Mouse (Mus musculus) olfactory bulb, adult 2 months (tissue): ENCODE results near the gene Iqcc. TPM values are rescaled to one million over a fixed set of nuclear protein-coding genes. Genes with fewer than 3 reads are reported as not detected.

ENCODE experiments used
- H3K27ac ChIP-seq: fragments of 200-500 bp; 2 replicates; pipeline ENCODE4 v1.5.1; 2012; ENCODE audit warnings: low read depth, low read length; ENCODE audit not compliant: insufficient read depth
- H3K4me1 ChIP-seq: fragments of 200-500 bp; 2 replicates; pipeline ENCODE4 v1.6.1; 2012; ENCODE audit warnings: low read length; ENCODE audit not compliant: control insufficient read depth, insufficient read depth
- H3K4me3 ChIP-seq: fragments of 200-500 bp; 2 replicates; pipeline ENCODE4 v1.5.1; 2012; ENCODE audit warnings: mild to moderate bottlenecking, low read depth, low read length, moderate library complexity; ENCODE audit not compliant: insufficient read depth
- CTCF ChIP-seq: fragments of 200-500 bp; IDR thresholded peaks from 2 replicates; pipeline ENCODE4 v1.5.1; 2012; ENCODE audit warnings: low read depth, mild to moderate bottlenecking, low read length, moderate library complexity; ENCODE audit not compliant: insufficient read depth
- POLR2A ChIP-seq: fragments of 200-500 bp; IDR thresholded peaks from 2 replicates; pipeline ENCODE4 v1.6.1; 2012; ENCODE audit warnings: mild to moderate bottlenecking, low read depth, low read length, moderate library complexity; ENCODE audit not compliant: insufficient read depth
- WGBS: fragments of 180-500 bp; shearing (Covaris S2); methylation state at CpG from one replicate; pipeline ENCODE4 v1.1.7; 2018; 5-methylcytosine and 5-hydroxymethylcytosine counted together
- polyA plus RNA-seq: library from polyadenylated mRNA; stranded (reverse); fragments of >200 nt; gene quantifications from 2 replicates; pipeline ENCODE4 v1.2.4, GENCODE M21; 2012; ENCODE audit warnings: low replicate concordance; ENCODE audit not compliant: missing spikeins, insufficient read depth, insufficient read length

Iqcc gene
- not detected in 2 replicates for polyA plus RNA-seq

GRCm38 (mm10) chr4:129618786-129619691 lies at the start of gene Iqcc:
Gene Iqcc (minus strand): TSS chr4:129619099.
- Histone ChIP-seq H3K4me3 (peak within 1 kb of the TSS; percentile 60), H3K4me1 (peaks cover 24% of the 10 kb centered on the region), H3K27ac (peak within 1 kb of the TSS; percentile 91)
- TF ChIP-seq CTCF (no peak), POLR2A (peak; percentile 97)
- 3% methylated on average over 44 of the region's 44 CpGs for WGBS

- no peak overlapping the region for H3K27ac ChIP-seq
- WGBS, result 75% methylated on average over 3 of the region's 3 CpGs
- H3K4me3 ChIP-seq, result no peak overlapping the region
- no peaks in the 10 kb centered on the region for H3K4me1 ChIP-seq
- TF ChIP-seq POLR2A, result no peak
- TF ChIP-seq CTCF, result no peak
Observed at GRCm38 (mm10) chr4:129662255-129662813, 43.4 kb upstream of the Iqcc start.

- no peak overlapping the region for H3K4me3 ChIP-seq
- no peak for TF ChIP-seq CTCF
- WGBS, result 92% methylated on average over 3 of the region's 3 CpGs
- no peaks in the 10 kb centered on the region for H3K4me1 ChIP-seq
- no peak overlapping the region for H3K27ac ChIP-seq
Observed at GRCm38 (mm10) chr4:129661584-129661983, 42.7 kb upstream of the Iqcc start.

- H3K27ac ChIP-seq, result no peak overlapping the region
- no peaks in the 10 kb centered on the region for H3K4me1 ChIP-seq
- TF ChIP-seq POLR2A (no peak), CTCF (no peak)
- no peak overlapping the region for H3K4me3 ChIP-seq
- WGBS, result 90% methylated on average over 14 of the region's 14 CpGs
Observed at GRCm38 (mm10) chr4:129654770-129655169, 35.9 kb upstream of the Iqcc start.

- TF ChIP-seq CTCF (no peak), POLR2A (no peak)
- Histone ChIP-seq H3K27ac (no peak overlapping the region), H3K4me1 (peaks cover 4% of the 10 kb centered on the region; the same call in 1 of the 2 replicates), H3K4me3 (no peak overlapping the region)
- 91% methylated on average over 8 of the region's 8 CpGs for WGBS
Observed at GRCm38 (mm10) chr4:129650359-129650758, 31.5 kb upstream of the Iqcc start.

GRCm38 (mm10) chr4:129648656-129649055 lies 29.8 kb upstream of the Iqcc start:
- Histone ChIP-seq H3K4me3 (no peak overlapping the region), H3K4me1 (peaks cover 4% of the 10 kb centered on the region; the same call in 1 of the 2 replicates), H3K27ac (no peak overlapping the region)
- 87% methylated on average over 1 of the region's 1 CpGs for WGBS
- TF ChIP-seq CTCF (no peak), POLR2A (no peak)

GRCm38 (mm10) chr4:129645204-129645603 lies 26.3 kb upstream of the Iqcc start:
- no peak overlapping the region for H3K27ac ChIP-seq
- 82% methylated on average over 6 of the region's 6 CpGs for WGBS
- no peak for TF ChIP-seq CTCF
- no peak for TF ChIP-seq POLR2A

GRCm38 (mm10) chr4:129641756-129642155 lies 22.9 kb upstream of the Iqcc start:
- H3K4me1 ChIP-seq, result peaks cover 15% of the 10 kb centered on the region
- H3K27ac ChIP-seq, result no peak overlapping the region
- no peak for TF ChIP-seq CTCF
- WGBS, result 11% methylated on average over 5 of the region's 5 CpGs
- no peak overlapping the region for H3K4me3 ChIP-seq

More at GRCm38 (mm10) chr4:129645204-129645603, 26.3 kb upstream of the Iqcc start:
- peaks cover 6% of the 10 kb centered on the region; the same call in 1 of the 2 replicates for H3K4me1 ChIP-seq
- no peak overlapping the region for H3K4me3 ChIP-seq

- H3K4me3 ChIP-seq, result peak within 1 kb of the TSS; percentile 99
- WGBS, result under 1% methylated on average over 60 of the region's 60 CpGs
- peak within 1 kb of the TSS; percentile 98 for H3K27ac ChIP-seq
- TF ChIP-seq POLR2A (peak; percentile 31), CTCF (no peak)
- H3K4me1 ChIP-seq, result peaks cover 11% of the 10 kb centered on the region
Observed at GRCm38 (mm10) chr4:129640638-129641467, 22.0 kb upstream of the Iqcc start, which contains the start of gene Txlna. Gene Txlna (minus strand): TSS chr4:129641065.
